Mouse (Mus musculus): ENCODE data around the gene Trmt2a.

- no peak for TF ChIP-seq CTCF (IDR thresholded peaks at IDR 0.05; ENCODE audit: control insufficient read depth, insufficient read depth, insufficient replicate concordance, low read depth, low read length)
- TF ChIP-seq POLR2A (IDR thresholded peaks at IDR 0.05; ENCODE audit: control insufficient read depth, low read depth, low read length): no peak
Measured at GRCm38 (mm10) chr16:18253866-18254265, 5.4 kb downstream of the Trmt2a start.

Data from testis, adult 2 months (tissue).